Mouse (Mus musculus): Measurements from ENCODE around the gene Preb. TPM values are rescaled to one million over a fixed set of nuclear protein-coding genes. Genes with fewer than 3 reads are reported as not detected.

Preb gene
- polyA plus RNA-seq, 1 experiment from 2014 or later: 82.6 TPM

DNA sequence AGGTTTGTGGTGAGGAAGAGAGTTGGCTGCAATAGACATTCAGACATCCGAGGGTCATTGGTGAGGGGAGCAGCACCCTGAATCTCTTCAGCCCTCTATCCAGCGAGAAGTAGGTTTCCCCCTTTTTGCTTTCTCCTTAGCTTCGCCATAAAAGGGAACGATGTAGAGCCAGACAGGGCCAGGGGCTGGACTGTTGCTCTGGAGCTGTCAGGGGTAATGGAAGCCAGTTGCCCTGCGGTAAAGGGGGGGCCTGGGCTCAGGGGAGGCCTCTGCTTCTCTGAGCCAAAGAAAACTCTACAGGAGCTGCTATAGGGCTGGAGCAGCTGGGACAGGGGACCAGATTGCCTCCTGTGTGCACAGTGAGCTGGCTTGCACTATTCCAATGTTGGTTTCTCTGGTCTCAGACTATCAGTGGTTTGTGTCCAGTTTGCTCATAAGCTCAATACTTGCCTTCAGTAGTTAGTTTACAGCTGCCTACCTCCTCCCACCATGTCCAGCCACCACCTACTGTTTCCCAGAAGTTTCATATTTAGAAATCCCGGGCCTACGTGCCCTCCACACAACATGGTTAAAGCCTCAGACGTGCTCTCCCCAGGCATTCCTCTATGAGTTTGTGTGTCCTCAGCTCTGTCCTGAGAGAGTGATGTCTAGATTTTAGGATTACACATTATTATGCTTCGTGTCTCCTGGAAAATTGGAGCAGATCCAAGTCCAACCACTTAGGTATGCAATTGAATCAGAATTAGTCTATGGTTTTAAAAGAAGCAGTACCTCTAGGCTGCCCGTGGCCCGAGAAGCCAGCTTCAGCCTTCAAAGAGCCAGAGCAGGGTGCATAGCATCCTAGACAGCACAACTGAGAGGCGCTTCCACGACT is 51.5 kb downstream of the Preb start:
- Histone ChIP-seq H3K27ac (replicated peaks; ENCODE audit: low read depth, low read length) (0 out of 2 replicates have a peak overlapping the region, but pooled peaks have one; percentile 83), H3K27me3 (ENCODE audit: control insufficient read depth, insufficient read depth, low read length) (no peaks in the 10 kb centered on the region), H3K9me3 (ENCODE audit: control insufficient read depth, low read length) (no peaks in the 10 kb centered on the region), H3K4me2 (ENCODE audit: low read length) (peak overlapping the region; percentile 97), H3K4me3 (replicated peaks; ENCODE audit: low read depth, low read length) (peak overlapping the region; percentile 73), H3K36me3 (ENCODE audit: control insufficient read depth, insufficient read depth, low read length) (peaks cover 25% of the 10 kb centered on the region), H3K4me1 (ENCODE audit: control insufficient read depth, insufficient read depth, low read length) (peaks cover 18% of the 10 kb centered on the region; the same call in 1 of the 2 replicates), H3K9ac (replicated peaks; ENCODE audit: low read length) (peak overlapping the region; percentile 81; the same call in 1 of the 2 replicates)
- WGBS: 58% methylated on average over 13 of the region's 13 CpGs
- DNase-seq: no peak
- ATAC-seq (ENCODE audit: low FRiP score, low TSS enrichment): no peak

DNA sequence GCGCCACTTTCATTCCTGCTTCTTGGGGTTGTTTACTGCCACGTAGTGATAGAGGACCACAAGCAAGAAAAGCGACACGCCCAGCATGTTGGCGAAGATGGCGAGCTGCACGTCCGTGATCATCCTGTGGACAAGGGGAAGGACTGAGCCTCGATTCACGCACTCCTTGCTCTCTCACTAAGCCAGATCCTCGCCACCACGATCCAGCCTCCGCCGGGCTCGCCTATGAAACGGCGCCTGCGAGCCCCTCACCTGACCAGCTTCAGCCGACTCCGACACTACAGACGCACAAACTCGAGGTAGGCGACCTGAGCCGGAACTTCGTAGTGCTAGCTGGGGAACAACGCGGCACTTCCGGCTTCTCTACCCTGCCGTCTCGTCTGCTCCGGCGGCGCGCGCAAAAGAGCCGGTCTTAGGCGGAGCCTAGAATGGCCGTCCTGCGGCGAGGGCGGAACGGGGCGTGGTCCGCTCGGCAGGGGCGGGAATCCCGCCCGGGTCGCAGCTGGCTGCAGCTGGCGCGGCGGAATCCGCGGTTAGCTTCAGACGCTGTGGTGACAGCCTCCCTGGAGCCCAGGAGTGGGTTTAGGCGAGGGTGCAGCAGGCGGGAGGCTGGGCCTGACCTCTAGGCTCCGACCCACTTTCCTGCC is 52.6 kb downstream of the Preb start, which contains the start of gene Ost4:
Gene Ost4 (minus strand): TSS at position 376 of the 647 bp plus-strand sequence.
- peaks cover 18% of the 10 kb centered on the region; the same call in 1 of the 2 replicates for H3K4me1 ChIP-seq (ENCODE audit: control insufficient read depth, insufficient read depth, low read length)
- peak within 1 kb of the TSS; percentile 73 for H3K4me3 ChIP-seq (replicated peaks; ENCODE audit: low read depth, low read length)
- peaks cover 36% of the 10 kb centered on the region for H3K36me3 ChIP-seq (ENCODE audit: control insufficient read depth, insufficient read depth, low read length)
- peak; percentile 97 for DNase-seq
- H3K9ac ChIP-seq (replicated peaks; ENCODE audit: low read length): peak within 1 kb of the TSS; percentile 81
- H3K27me3 ChIP-seq (ENCODE audit: control insufficient read depth, insufficient read depth, low read length): no peaks in the 10 kb centered on the region
- no peaks in the 10 kb centered on the region for H3K9me3 ChIP-seq (ENCODE audit: control insufficient read depth, low read length)
- H3K27ac ChIP-seq (replicated peaks; ENCODE audit: low read depth, low read length): peak within 1 kb of the TSS; percentile 83
- H3K4me2 ChIP-seq (ENCODE audit: low read length): peak within 1 kb of the TSS; percentile 97
- under 1% methylated on average over 58 of the region's 58 CpGs for WGBS
- ATAC-seq (ENCODE audit: low FRiP score, low TSS enrichment): peak; percentile 96

- DNase-seq (no peak), ATAC-seq (ENCODE audit: low FRiP score, low TSS enrichment) (no peak)
- no peak overlapping the region for H3K4me2 ChIP-seq (ENCODE audit: low read length)
- H3K36me3 ChIP-seq (ENCODE audit: control insufficient read depth, insufficient read depth, low read length): peaks cover 76% of the 10 kb centered on the region
- H3K9ac ChIP-seq (replicated peaks; ENCODE audit: low read length): no peak overlapping the region
- H3K27me3 ChIP-seq (ENCODE audit: control insufficient read depth, insufficient read depth, low read length): no peaks in the 10 kb centered on the region
- no peaks in the 10 kb centered on the region for H3K9me3 ChIP-seq (ENCODE audit: control insufficient read depth, low read length)
- 90% methylated on average over 5 of the region's 5 CpGs for WGBS
- no peak overlapping the region for H3K4me3 ChIP-seq (replicated peaks; ENCODE audit: low read depth, low read length)
- H3K4me1 ChIP-seq (ENCODE audit: control insufficient read depth, insufficient read depth, low read length): peaks cover 11% of the 10 kb centered on the region; the same call in 1 of the 2 replicates
- no peak overlapping the region for H3K27ac ChIP-seq (replicated peaks; ENCODE audit: low read depth, low read length)
Measured at GRCm38 (mm10) chr5:30901860-30902259, 58.3 kb downstream of the Preb start.

Other genes with a start within 250 kb of the Preb start
- gene Dpysl5, start 248.8 kb downstream of the Preb start, polyA plus RNA-seq (2014; fragmentation: Nextera tagmentation; extraction: Ambion mirVana): 219 and 240 TPM in 2 replicates
- gene Mapre3, start 145.7 kb downstream of the Preb start, polyA plus RNA-seq (2014; fragmentation: Nextera tagmentation; extraction: Ambion mirVana): 125 and 129 TPM in 2 replicates
- gene Tmem214, start 92.3 kb downstream of the Preb start, polyA plus RNA-seq (2014; fragmentation: Nextera tagmentation; extraction: Ambion mirVana): 46.7 and 55.5 TPM in 2 replicates
- 25.9 and 27.8 TPM in 2 replicates for gene Agbl5, start 71.7 kb downstream of the Preb start, polyA plus RNA-seq (2014; fragmentation: Nextera tagmentation; extraction: Ambion mirVana)
- 246 and 266 TPM in 2 replicates for gene Ost4, start 52.6 kb downstream of the Preb start, polyA plus RNA-seq (2014; fragmentation: Nextera tagmentation; extraction: Ambion mirVana)
- gene Emilin1, start 47.0 kb downstream of the Preb start, polyA plus RNA-seq (2014; fragmentation: Nextera tagmentation; extraction: Ambion mirVana): 3.7 and 11.2 TPM in 2 replicates
- 7.0 and 7.4 TPM in 2 replicates for gene Khk, start 38.9 kb downstream of the Preb start, polyA plus RNA-seq (2014; fragmentation: Nextera tagmentation; extraction: Ambion mirVana)
- gene Cgref1, start 14.8 kb downstream of the Preb start, polyA plus RNA-seq (2014; fragmentation: Nextera tagmentation; extraction: Ambion mirVana): 43.0 and 55.3 TPM in 2 replicates
- gene Tcf23, start 8.3 kb upstream of the Preb start, polyA plus RNA-seq (2014; fragmentation: Nextera tagmentation; extraction: Ambion mirVana): 0.08 TPM in 2 replicates
- 163 and 183 TPM in 2 replicates for gene Atraid, start 88.0 kb upstream of the Preb start, polyA plus RNA-seq (2014; fragmentation: Nextera tagmentation; extraction: Ambion mirVana)
- gene Slc5a6, start 88.6 kb upstream of the Preb start, polyA plus RNA-seq (2014; fragmentation: Nextera tagmentation; extraction: Ambion mirVana): 19.2 and 19.6 TPM in 2 replicates
- 11.8 and 17.2 TPM in 2 replicates for gene Cad, start 94.4 kb upstream of the Preb start, polyA plus RNA-seq (2014; fragmentation: Nextera tagmentation; extraction: Ambion mirVana)
- gene Dnajc5g, start 145.9 kb upstream of the Preb start, polyA plus RNA-seq (2014; fragmentation: Nextera tagmentation; extraction: Ambion mirVana): not detected in 2 replicates
- 19.8 and 20.0 TPM in 2 replicates for gene Slc30a3, start 147.9 kb upstream of the Preb start, polyA plus RNA-seq (2014; fragmentation: Nextera tagmentation; extraction: Ambion mirVana)
- gene Trim54, start 156.4 kb upstream of the Preb start, polyA plus RNA-seq (2014; fragmentation: Nextera tagmentation; extraction: Ambion mirVana): not detected in 2 replicates
- not detected in 2 replicates for gene Ucn, start 178.5 kb upstream of the Preb start, polyA plus RNA-seq (2014; fragmentation: Nextera tagmentation; extraction: Ambion mirVana)
- 49.0 and 49.9 TPM in 2 replicates for gene Mpv17, start 193.9 kb upstream of the Preb start, polyA plus RNA-seq (2014; fragmentation: Nextera tagmentation; extraction: Ambion mirVana)
- 0.70 and 1.7 TPM in 2 replicates for gene Gm29609, start 219.6 kb upstream of the Preb start, polyA plus RNA-seq (2014; fragmentation: Nextera tagmentation; extraction: Ambion mirVana)
- 48.5 and 68.0 TPM in 2 replicates for gene Gtf3c2, start 219.8 kb upstream of the Preb start, polyA plus RNA-seq (2014; fragmentation: Nextera tagmentation; extraction: Ambion mirVana)
- gene Snx17, start 232.9 kb upstream of the Preb start, polyA plus RNA-seq (2014; fragmentation: Nextera tagmentation; extraction: Ambion mirVana): 114 and 119 TPM in 2 replicates
- 78.3 and 91.6 TPM in 2 replicates for gene Eif2b4, start 233.1 kb upstream of the Preb start, polyA plus RNA-seq (2014; fragmentation: Nextera tagmentation; extraction: Ambion mirVana)
- 8.7 and 8.9 TPM in 2 replicates for gene Zfp513, start 241.9 kb upstream of the Preb start, polyA plus RNA-seq (2014; fragmentation: Nextera tagmentation; extraction: Ambion mirVana)